Mouse (Mus musculus): Measurements from ENCODE around the gene Ifitm1. TPM values are rescaled to one million over a fixed set of nuclear protein-coding genes. Genes with fewer than 3 reads are reported as not detected.
"Not testable (repeated sequence)": the region's sequence is repeated elsewhere in the genome, so short reads cannot be mapped to it uniquely, and the experiment has no call there.

The Ifitm1 gene
- polyA plus RNA-seq, 1 experiment from 2014 or later: 9.1 TPM

DNA sequence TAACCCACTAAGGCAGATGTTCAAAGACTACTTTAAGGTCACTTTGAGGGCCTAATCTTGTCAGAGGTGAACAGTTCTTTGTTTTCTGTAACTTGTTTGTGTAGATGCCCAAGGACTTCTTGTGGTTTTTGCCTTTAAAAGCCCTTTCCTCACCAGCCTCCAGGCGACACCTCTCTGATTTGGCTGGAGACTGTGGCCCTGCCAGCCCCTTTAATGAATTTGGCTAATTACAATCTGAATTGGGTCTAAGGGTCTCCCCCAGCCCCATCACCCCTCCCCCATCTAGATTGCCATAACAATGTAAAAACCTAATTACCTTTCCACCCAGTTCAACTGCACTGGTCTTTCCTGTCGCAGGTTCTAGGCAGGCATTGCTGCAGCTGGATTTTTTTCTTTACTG, 4.3 kb upstream of the Ifitm1 start:
- Histone ChIP-seq H3K9ac (no peak overlapping the region), H3K27me3 (no peaks in the 10 kb centered on the region), H3K4me2 (replicated peaks) (no peak overlapping the region), H3K4me3 (no peak overlapping the region), H3K4me1 (peaks cover 9% of the 10 kb centered on the region), H3K36me3 (no peaks in the 10 kb centered on the region), H3K27ac (no peak overlapping the region), H3K9me3 (replicated peaks) (no peaks in the 10 kb centered on the region)
- ATAC-seq (ENCODE audit: low FRiP score): no peak
- WGBS: 62% methylated on average over 2 of the region's 2 CpGs

GRCm38 (mm10) chr7:140967862-140968591, 1.0 kb downstream of the Ifitm1 start:
- Histone ChIP-seq H3K4me1 (peaks cover 4% of the 10 kb centered on the region), H3K36me3 (no peaks in the 10 kb centered on the region), H3K4me2 (replicated peaks) (no peak overlapping the region), H3K9me3 (replicated peaks) (no peaks in the 10 kb centered on the region), H3K9ac (no peak overlapping the region; the same call in 1 of the 2 replicates), H3K27ac (no peak overlapping the region), H3K27me3 (0 out of 2 replicates have a peak, but pooled peaks cover 7% of the 10 kb centered on the region), H3K4me3 (no peak overlapping the region)
- WGBS: 9% methylated on average over 14 of the region's 14 CpGs
- no peak for ATAC-seq (ENCODE audit: low FRiP score)

- H3K4me2 ChIP-seq (replicated peaks); H3K36me3 ChIP-seq; H3K4me3 ChIP-seq; ATAC-seq (ENCODE audit: low FRiP score); H3K27ac ChIP-seq; H3K27me3 ChIP-seq; H3K9me3 ChIP-seq (replicated peaks); H3K9ac ChIP-seq; H3K4me1 ChIP-seq: not testable (repeated sequence)
- 23% methylated on average over 3 of the region's 3 CpGs for WGBS
Measured at GRCm38 (mm10) chr7:140968710-140969109, 1.7 kb downstream of the Ifitm1 start.

DNA sequence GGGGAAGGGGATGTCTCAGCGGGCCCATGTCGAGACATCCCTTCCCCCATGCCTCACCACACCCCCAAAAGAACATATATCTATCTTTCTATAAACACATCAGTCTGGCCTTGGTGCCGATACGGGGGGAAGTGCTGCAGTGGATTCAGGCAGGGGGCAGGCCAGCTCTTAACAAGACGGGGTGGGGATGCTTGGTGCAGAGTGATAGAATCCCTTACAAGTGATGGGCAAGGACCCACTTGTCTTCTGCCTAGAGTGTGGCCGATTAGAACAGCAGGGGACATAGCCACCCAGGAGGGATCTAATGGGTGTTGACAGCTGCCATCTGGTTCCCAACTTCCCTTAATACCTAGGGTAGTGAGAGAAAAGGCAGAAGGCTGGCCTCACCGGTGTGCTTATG, 3.9 kb downstream of the Ifitm1 start:
- Histone ChIP-seq H3K27ac (no peak overlapping the region), H3K9ac (no peak overlapping the region), H3K4me3 (no peak overlapping the region), H3K4me2 (replicated peaks) (no peak overlapping the region), H3K36me3 (no peaks in the 10 kb centered on the region), H3K9me3 (replicated peaks) (no peaks in the 10 kb centered on the region), H3K4me1 (peaks cover 4% of the 10 kb centered on the region), H3K27me3 (peaks cover 10% of the 10 kb centered on the region)
- WGBS: 44% methylated on average over 7 of the region's 7 CpGs
- no peak for ATAC-seq (ENCODE audit: low FRiP score)

DNA sequence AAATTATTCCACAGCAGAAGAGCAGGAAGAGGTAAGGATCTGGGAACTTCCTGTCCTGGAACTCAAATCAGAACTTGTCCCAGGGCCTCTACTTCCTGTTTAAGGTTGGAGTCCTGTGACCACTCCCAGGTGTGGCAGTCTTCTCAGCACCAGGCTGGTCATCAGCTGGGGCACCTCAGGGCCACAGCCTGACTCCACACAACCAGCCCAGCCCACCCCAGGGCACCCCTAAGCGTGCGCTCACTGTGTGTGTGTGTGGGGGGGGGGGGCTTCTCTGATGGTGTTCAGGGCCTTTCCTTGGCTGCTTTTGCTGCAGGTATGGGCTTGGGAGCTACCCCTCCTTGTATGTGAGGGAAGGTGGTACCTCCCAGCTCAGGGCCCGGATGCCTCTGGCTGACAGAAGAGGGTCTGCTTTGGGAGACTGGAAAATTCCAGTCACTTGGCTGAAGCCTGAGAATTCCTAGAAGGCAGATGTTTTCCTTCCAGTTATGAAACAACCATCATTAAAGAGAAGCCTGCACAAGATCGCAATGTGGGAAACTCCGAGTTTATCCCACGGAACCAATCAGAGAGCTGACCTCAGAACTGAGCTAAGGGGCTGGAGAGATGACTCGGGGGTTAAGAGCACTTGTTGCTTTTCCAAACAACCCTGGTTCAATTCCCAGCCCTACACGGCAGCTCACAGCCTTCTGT, 4.6 kb downstream of the Ifitm1 start:
- peaks cover 10% of the 10 kb centered on the region for H3K27me3 ChIP-seq
- no peak overlapping the region; the same call in 1 of the 2 replicates for H3K9ac ChIP-seq
- no peak overlapping the region for H3K4me3 ChIP-seq
- H3K36me3 ChIP-seq: no peaks in the 10 kb centered on the region
- H3K4me2 ChIP-seq (replicated peaks): no peak overlapping the region
- 85% methylated on average over 8 of the region's 8 CpGs for WGBS
- ATAC-seq (ENCODE audit: low FRiP score): no peak
- peaks cover 4% of the 10 kb centered on the region for H3K4me1 ChIP-seq
- H3K9me3 ChIP-seq (replicated peaks): no peaks in the 10 kb centered on the region
- no peak overlapping the region for H3K27ac ChIP-seq

GRCm38 (mm10) chr7:140973396-140974165, 6.6 kb downstream of the Ifitm1 start:
- Histone ChIP-seq H3K4me2 (replicated peaks) (no peak overlapping the region), H3K9ac (no peak overlapping the region), H3K4me1 (no peaks in the 10 kb centered on the region), H3K9me3 (replicated peaks) (no peaks in the 10 kb centered on the region), H3K27me3 (peaks cover 10% of the 10 kb centered on the region), H3K36me3 (no peaks in the 10 kb centered on the region), H3K4me3 (no peak overlapping the region), H3K27ac (no peak overlapping the region)
- ATAC-seq (ENCODE audit: low FRiP score): no peak
- 19% methylated on average over 14 of the region's 14 CpGs for WGBS

- no peak overlapping the region for H3K4me2 ChIP-seq (replicated peaks)
- H3K9ac ChIP-seq: no peak overlapping the region
- 15% methylated on average over 9 of the region's 9 CpGs for WGBS
- no peak for ATAC-seq (ENCODE audit: low FRiP score)
- no peaks in the 10 kb centered on the region for H3K9me3 ChIP-seq (replicated peaks)
- no peaks in the 10 kb centered on the region for H3K4me1 ChIP-seq
- no peak overlapping the region for H3K27ac ChIP-seq
- H3K27me3 ChIP-seq: peaks cover 10% of the 10 kb centered on the region
- no peaks in the 10 kb centered on the region for H3K36me3 ChIP-seq
- H3K4me3 ChIP-seq: no peak overlapping the region
Measured at GRCm38 (mm10) chr7:140974940-140975339, 7.9 kb downstream of the Ifitm1 start.

DNA sequence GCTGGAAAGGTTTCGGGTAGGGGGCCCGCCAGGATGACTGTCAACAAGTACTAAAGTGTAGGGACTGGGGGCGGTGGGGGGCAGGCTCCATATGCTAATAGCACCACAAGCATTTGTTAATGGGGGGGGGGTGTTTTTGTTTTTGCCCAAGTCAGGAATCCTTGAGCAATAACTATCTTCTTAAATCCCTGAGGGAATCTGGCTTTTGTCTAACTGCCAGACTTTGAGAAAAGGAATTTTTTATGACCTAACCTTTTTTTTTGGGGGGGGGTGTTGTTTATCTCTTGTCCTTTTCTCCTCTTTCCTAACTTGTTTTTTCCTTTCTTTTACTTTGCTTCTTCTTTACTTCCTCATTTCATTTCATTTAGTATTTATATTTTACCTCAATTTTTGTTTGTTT, 8.4 kb downstream of the Ifitm1 start:
- no peaks in the 10 kb centered on the region for H3K4me1 ChIP-seq
- 21% methylated on average over 3 of the region's 3 CpGs for WGBS
- no peak overlapping the region for H3K4me2 ChIP-seq (replicated peaks)
- no peaks in the 10 kb centered on the region for H3K36me3 ChIP-seq
- no peak overlapping the region for H3K4me3 ChIP-seq
- no peaks in the 10 kb centered on the region for H3K9me3 ChIP-seq (replicated peaks)
- peaks cover 4% of the 10 kb centered on the region for H3K27me3 ChIP-seq
- ATAC-seq (ENCODE audit: low FRiP score): no peak
- no peak overlapping the region for H3K9ac ChIP-seq
- H3K27ac ChIP-seq: no peak overlapping the region

GRCm38 (mm10) chr7:140976720-140977119, 9.7 kb downstream of the Ifitm1 start:
- not testable (repeated sequence) for ATAC-seq (ENCODE audit: low FRiP score); H3K27me3 ChIP-seq
- 94% methylated on average over 9 of the region's 9 CpGs for WGBS

GRCm38 (mm10) chr7:140981704-140982103, 14.7 kb downstream of the Ifitm1 start:
- Histone ChIP-seq H3K36me3 (no peaks in the 10 kb centered on the region), H3K27ac (no peak overlapping the region), H3K4me2 (replicated peaks) (no peak overlapping the region), H3K9ac (no peak overlapping the region), H3K27me3 (no peaks in the 10 kb centered on the region), H3K4me1 (no peaks in the 10 kb centered on the region), H3K4me3 (no peak overlapping the region), H3K9me3 (replicated peaks) (no peaks in the 10 kb centered on the region)
- 88% methylated on average over 8 of the region's 8 CpGs for WGBS
- ATAC-seq (ENCODE audit: low FRiP score): no peak

More at GRCm38 (mm10) chr7:140976720-140977119, 9.7 kb downstream of the Ifitm1 start:
- H3K4me3 ChIP-seq; H3K36me3 ChIP-seq; H3K4me2 ChIP-seq (replicated peaks); H3K9me3 ChIP-seq (replicated peaks); H3K9ac ChIP-seq; H3K4me1 ChIP-seq; H3K27ac ChIP-seq: not testable (repeated sequence)

GRCm38 (mm10) chr7:140982971-140983370, 15.9 kb downstream of the Ifitm1 start:
- H3K36me3 ChIP-seq: no peaks in the 10 kb centered on the region
- H3K9me3 ChIP-seq (replicated peaks): no peaks in the 10 kb centered on the region
- no peaks in the 10 kb centered on the region for H3K27me3 ChIP-seq
- H3K4me2 ChIP-seq (replicated peaks): no peak overlapping the region
- 90% methylated on average over 7 of the region's 7 CpGs for WGBS
- no peak for ATAC-seq (ENCODE audit: low FRiP score)
- H3K4me3 ChIP-seq: no peak overlapping the region
- H3K4me1 ChIP-seq: no peaks in the 10 kb centered on the region
- H3K9ac ChIP-seq: no peak overlapping the region
- no peak overlapping the region for H3K27ac ChIP-seq
